Mouse (Mus musculus) lung, adult 18-20 months (tissue): Measurements from ENCODE around the gene Hip1.
"Not testable (repeated sequence)": the region's sequence is repeated elsewhere in the genome, so short reads cannot be mapped to it uniquely, and the experiment has no call there.

ENCODE experiments used
- DNase-seq, 2 experiments: peaks; one replicate each; pipeline ENCODE4 v3.0.0; 2022; ENCODE audit warnings: mixed read lengths in 2 of 2

Hip1 gene

GRCm38 (mm10) chr5:135433861-135434260 lies 111.1 kb downstream of the Hip1 start:
- DNase-seq: no peak

GRCm38 (mm10) chr5:135431111-135431510 lies 113.8 kb downstream of the Hip1 start:
- no peak for DNase-seq

- DNase-seq: no peak
Measured at GRCm38 (mm10) chr5:135428786-135429185, 116.1 kb downstream of the Hip1 start.

- no peak for DNase-seq
Measured at GRCm38 (mm10) chr5:135410266-135410665, 134.7 kb downstream of the Hip1 start.

- no peak for DNase-seq
Measured at GRCm38 (mm10) chr5:135408114-135408513, 136.8 kb downstream of the Hip1 start.

- DNase-seq: no peak
Measured at GRCm38 (mm10) chr5:135405437-135405836, 139.5 kb downstream of the Hip1 start.

- DNase-seq: no peak
Measured at GRCm38 (mm10) chr5:135404623-135405022, 140.3 kb downstream of the Hip1 start.

GRCm38 (mm10) chr5:135400244-135400643 lies 144.7 kb downstream of the Hip1 start:
- DNase-seq: peak; percentile 58 to 68

GRCm38 (mm10) chr5:135399382-135399781 lies 145.5 kb downstream of the Hip1 start:
- no peak for DNase-seq

GRCm38 (mm10) chr5:135395826-135396225 lies 149.1 kb downstream of the Hip1 start:
- DNase-seq: peak in 1 of 2 experiments; percentile 21

- peak; percentile 77 to 84 for DNase-seq
Measured at GRCm38 (mm10) chr5:135394004-135394823, 150.7 kb downstream of the Hip1 start, which contains the start of gene Pom121. Pom121 (minus strand) TSS chr5:135394546.

GRCm38 (mm10) chr5:135383771-135384170 lies 161.1 kb downstream of the Hip1 start:
- DNase-seq: no peak

- DNase-seq: no peak
Measured at GRCm38 (mm10) chr5:135382746-135383145, 162.2 kb downstream of the Hip1 start.

- no peak for DNase-seq
Measured at GRCm38 (mm10) chr5:135381356-135381925, 163.5 kb downstream of the Hip1 start.

- no peak for DNase-seq
Measured at GRCm38 (mm10) chr5:135380681-135381080, 164.2 kb downstream of the Hip1 start.

- DNase-seq: no peak
Measured at GRCm38 (mm10) chr5:135376341-135376740, 168.6 kb downstream of the Hip1 start.

- peak; percentile 36 to 40 for DNase-seq
Measured at GRCm38 (mm10) chr5:135375167-135375566, 169.8 kb downstream of the Hip1 start.

GRCm38 (mm10) chr5:135373601-135374000 lies 171.3 kb downstream of the Hip1 start:
- no peak for DNase-seq

- DNase-seq: no peak
Measured at GRCm38 (mm10) chr5:135371195-135371594, 173.7 kb downstream of the Hip1 start.

GRCm38 (mm10) chr5:135369787-135370654 lies 174.9 kb downstream of the Hip1 start, which contains the start of gene Nsun5:
Nsun5 (plus strand) TSS chr5:135369953.
- peak; percentile 95 for DNase-seq

GRCm38 (mm10) chr5:135369196-135369595 lies 175.7 kb downstream of the Hip1 start:
- not testable (repeated sequence) for DNase-seq

GRCm38 (mm10) chr5:135368312-135368711 lies 176.6 kb downstream of the Hip1 start:
- DNase-seq: peak in 1 of 2 experiments; percentile 39

GRCm38 (mm10) chr5:135367841-135368240 lies 177.1 kb downstream of the Hip1 start:
- DNase-seq: no peak
